Mouse (Mus musculus) midbrain, embryonic 12.5 days (tissue): Measurements from ENCODE around the gene Dnmt3a. TPM values are rescaled to one million over a fixed set of nuclear protein-coding genes. Genes with fewer than 3 reads are reported as not detected.
A peak's percentile ranks its signal among the peaks of the same experiment; 100 is the strongest.

Experiments used
- ATAC-seq: fragments of 200-750 bp; cut with Nextera tagmentation; 2 replicates; pipeline ENCODE4 v1.8.0; 2017; ENCODE audit warnings: low read depth, moderate TSS enrichment, moderate library complexity; ENCODE audit not compliant: low FRiP score
- H3K27ac ChIP-seq: fragments of 300-500 bp; sonication (generic); replicated peaks from 2 replicates; pipeline ENCODE4 v1.5.1; 2016; ENCODE audit warnings: mild to moderate bottlenecking
- H3K27me3 ChIP-seq: fragments of 300-500 bp; sonication (generic); 2 replicates; pipeline ENCODE4 v1.6.1; 2016; ENCODE audit warnings: mild to moderate bottlenecking
- H3K36me3 ChIP-seq: fragments of 300-500 bp; sonication (generic); 2 replicates; pipeline ENCODE4 v1.6.1; 2016
- H3K4me1 ChIP-seq: fragments of 300-500 bp; sonication (generic); 2 replicates; pipeline ENCODE4 v1.6.1; 2016
- H3K4me2 ChIP-seq: fragments of 300-500 bp; sonication (generic); replicated peaks from 2 replicates; pipeline ENCODE4 v1.6.1; 2016; ENCODE audit warnings: mild to moderate bottlenecking, moderate library complexity
- H3K4me3 ChIP-seq: fragments of 300-500 bp; sonication (generic); 2 replicates; pipeline ENCODE4 v1.5.1; 2016; ENCODE audit warnings: mild to moderate bottlenecking
- H3K9ac ChIP-seq: fragments of 300-500 bp; sonication (generic); replicated peaks from 2 replicates; pipeline ENCODE4 v1.6.1; 2016; ENCODE audit warnings: mild to moderate bottlenecking, moderate library complexity
- H3K9me3 ChIP-seq: fragments of 300-500 bp; sonication (generic); 2 replicates; pipeline ENCODE4 v1.6.1; 2016; ENCODE audit warnings: mild to moderate bottlenecking
- WGBS: fragments of 180-500 bp; shearing (Covaris S2); methylation state at CpG from one replicate; pipeline ENCODE4 v1.1.7; 2016; 5-methylcytosine and 5-hydroxymethylcytosine counted together
- polyA plus RNA-seq: library from polyadenylated mRNA; unstranded; fragments of >200 nt; fragmentation: Nextera tagmentation; extraction: Ambion mirVana; gene quantifications from 2 replicates; pipeline ENCODE4 v1.2.1, GENCODE M21; 2016

Dnmt3a gene
- polyA plus RNA-seq, 1 experiment from 2014 or later = 143 TPM

GRCm38 (mm10) chr12:3843918-3844317 is 38.1 kb downstream of the Dnmt3a start:
- Histone ChIP-seq H3K27me3 (no peaks in the 10 kb centered on the region), H3K27ac (0 out of 2 replicates have a peak overlapping the region, but pooled peaks have one; percentile 39), H3K9me3 (no peaks in the 10 kb centered on the region), H3K9ac (no peak overlapping the region), H3K4me2 (no peak overlapping the region), H3K36me3 (peaks cover 14% of the 10 kb centered on the region; the same call in 1 of the 2 replicates), H3K4me1 (peaks cover 19% of the 10 kb centered on the region), H3K4me3 (no peak overlapping the region)
- 35% methylated on average over 7 of the region's 7 CpGs for WGBS
- ATAC-seq = 0 out of 2 replicates have a peak, but pooled peaks have one; percentile 29

- 84% methylated on average over 5 of the region's 5 CpGs for WGBS
- ATAC-seq = no peak
Observed at GRCm38 (mm10) chr12:3844335-3844734, 38.5 kb downstream of the Dnmt3a start.

GRCm38 (mm10) chr12:3849481-3849880 is 43.7 kb downstream of the Dnmt3a start:
- Histone ChIP-seq H3K27ac (no peak overlapping the region), H3K4me2 (no peak overlapping the region), H3K4me1 (peaks cover 6% of the 10 kb centered on the region; the same call in 1 of the 2 replicates), H3K36me3 (peaks cover 12% of the 10 kb centered on the region; the same call in 1 of the 2 replicates), H3K4me3 (no peak overlapping the region), H3K9me3 (no peaks in the 10 kb centered on the region), H3K27me3 (no peaks in the 10 kb centered on the region), H3K9ac (no peak overlapping the region)
- ATAC-seq = no peak
- WGBS = 94% methylated on average over 13 of the region's 13 CpGs

More at GRCm38 (mm10) chr12:3844335-3844734, 38.5 kb downstream of the Dnmt3a start:
- Histone ChIP-seq H3K27me3 (no peaks in the 10 kb centered on the region), H3K4me2 (no peak overlapping the region), H3K27ac (no peak overlapping the region), H3K36me3 (peaks cover 14% of the 10 kb centered on the region; the same call in 1 of the 2 replicates), H3K9ac (no peak overlapping the region), H3K9me3 (no peaks in the 10 kb centered on the region), H3K4me3 (no peak overlapping the region), H3K4me1 (peaks cover 19% of the 10 kb centered on the region)

GRCm38 (mm10) chr12:3850165-3850564 is 44.4 kb downstream of the Dnmt3a start:
- no peaks in the 10 kb centered on the region for H3K9me3 ChIP-seq
- WGBS = 54% methylated on average over 5 of the region's 5 CpGs
- no peaks in the 10 kb centered on the region for H3K27me3 ChIP-seq
- ATAC-seq = no peak
- H3K27ac ChIP-seq = peak overlapping the region; percentile 42; the same call in 1 of the 2 replicates
- no peak overlapping the region for H3K9ac ChIP-seq
- no peak overlapping the region for H3K4me3 ChIP-seq
- H3K36me3 ChIP-seq = peaks cover 12% of the 10 kb centered on the region; the same call in 1 of the 2 replicates
- no peak overlapping the region for H3K4me2 ChIP-seq
- H3K4me1 ChIP-seq = peaks cover 5% of the 10 kb centered on the region; the same call in 1 of the 2 replicates

GRCm38 (mm10) chr12:3850731-3851130 is 44.9 kb downstream of the Dnmt3a start:
- Histone ChIP-seq H3K4me1 (peaks cover 5% of the 10 kb centered on the region; the same call in 1 of the 2 replicates), H3K4me3 (no peak overlapping the region), H3K27me3 (no peaks in the 10 kb centered on the region), H3K9me3 (no peaks in the 10 kb centered on the region), H3K36me3 (peaks cover 12% of the 10 kb centered on the region; the same call in 1 of the 2 replicates), H3K4me2 (no peak overlapping the region), H3K27ac (no peak overlapping the region), H3K9ac (no peak overlapping the region)
- no peak for ATAC-seq
- WGBS = 47% methylated on average over 6 of the region's 6 CpGs

- peaks cover 7% of the 10 kb centered on the region for H3K4me1 ChIP-seq
- no peak overlapping the region for H3K4me2 ChIP-seq
- no peaks in the 10 kb centered on the region for H3K27me3 ChIP-seq
- WGBS = 77% methylated on average over 4 of the region's 4 CpGs
- H3K36me3 ChIP-seq = peaks cover 12% of the 10 kb centered on the region; the same call in 1 of the 2 replicates
- no peaks in the 10 kb centered on the region for H3K9me3 ChIP-seq
- H3K27ac ChIP-seq = no peak overlapping the region
- ATAC-seq = no peak
- H3K4me3 ChIP-seq = no peak overlapping the region
- H3K9ac ChIP-seq = no peak overlapping the region
Observed at GRCm38 (mm10) chr12:3851179-3851578, 45.4 kb downstream of the Dnmt3a start.

GRCm38 (mm10) chr12:3852521-3852920 is 46.7 kb downstream of the Dnmt3a start:
- no peaks in the 10 kb centered on the region for H3K9me3 ChIP-seq
- H3K4me2 ChIP-seq = no peak overlapping the region
- H3K27ac ChIP-seq = no peak overlapping the region
- H3K4me3 ChIP-seq = no peak overlapping the region
- H3K4me1 ChIP-seq = peaks cover 8% of the 10 kb centered on the region
- no peak for ATAC-seq
- WGBS = 53% methylated on average over 5 of the region's 5 CpGs
- H3K36me3 ChIP-seq = peaks cover 17% of the 10 kb centered on the region; the same call in 1 of the 2 replicates
- H3K27me3 ChIP-seq = no peaks in the 10 kb centered on the region
- no peak overlapping the region for H3K9ac ChIP-seq

- no peak overlapping the region for H3K4me2 ChIP-seq
- no peaks in the 10 kb centered on the region for H3K9me3 ChIP-seq
- no peak overlapping the region for H3K4me3 ChIP-seq
- H3K27me3 ChIP-seq = no peaks in the 10 kb centered on the region
- H3K36me3 ChIP-seq = peaks cover 17% of the 10 kb centered on the region; the same call in 1 of the 2 replicates
- no peak overlapping the region for H3K9ac ChIP-seq
- ATAC-seq = no peak
- peaks cover 8% of the 10 kb centered on the region for H3K4me1 ChIP-seq
- WGBS = 80% methylated on average over 4 of the region's 4 CpGs
- no peak overlapping the region for H3K27ac ChIP-seq
Observed at GRCm38 (mm10) chr12:3854419-3854818, 48.6 kb downstream of the Dnmt3a start.

GRCm38 (mm10) chr12:3855762-3856501 is 50.1 kb downstream of the Dnmt3a start:
- 70% methylated on average over 7 of the region's 7 CpGs for WGBS
- no peak overlapping the region for H3K4me2 ChIP-seq
- H3K9me3 ChIP-seq = no peaks in the 10 kb centered on the region
- H3K4me1 ChIP-seq = peaks cover 3% of the 10 kb centered on the region; the same call in 1 of the 2 replicates
- no peak overlapping the region for H3K9ac ChIP-seq
- H3K27ac ChIP-seq = no peak overlapping the region
- no peaks in the 10 kb centered on the region for H3K27me3 ChIP-seq
- ATAC-seq = 0 out of 2 replicates have a peak, but pooled peaks have one; percentile 16
- H3K36me3 ChIP-seq = peaks cover 10% of the 10 kb centered on the region; the same call in 1 of the 2 replicates
- no peak overlapping the region for H3K4me3 ChIP-seq

- Histone ChIP-seq H3K27me3 (no peaks in the 10 kb centered on the region), H3K27ac (no peak overlapping the region), H3K4me1 (peaks cover 3% of the 10 kb centered on the region; the same call in 1 of the 2 replicates), H3K9me3 (no peaks in the 10 kb centered on the region), H3K4me3 (no peak overlapping the region), H3K36me3 (peaks cover 5% of the 10 kb centered on the region; the same call in 1 of the 2 replicates), H3K9ac (no peak overlapping the region), H3K4me2 (no peak overlapping the region)
- WGBS = 91% methylated on average over 2 of the region's 2 CpGs
- ATAC-seq = no peak
Observed at GRCm38 (mm10) chr12:3856748-3857147, 50.9 kb downstream of the Dnmt3a start.

- WGBS = 74% methylated on average over 3 of the region's 3 CpGs
- no peaks in the 10 kb centered on the region for H3K27me3 ChIP-seq
- ATAC-seq = no peak
- H3K27ac ChIP-seq = no peak overlapping the region
- peaks cover 5% of the 10 kb centered on the region; the same call in 1 of the 2 replicates for H3K36me3 ChIP-seq
- H3K4me1 ChIP-seq = peaks cover 3% of the 10 kb centered on the region; the same call in 1 of the 2 replicates
- H3K4me3 ChIP-seq = no peak overlapping the region
- H3K4me2 ChIP-seq = no peak overlapping the region
- H3K9me3 ChIP-seq = no peaks in the 10 kb centered on the region
- no peak overlapping the region for H3K9ac ChIP-seq
Observed at GRCm38 (mm10) chr12:3857231-3857630, 51.4 kb downstream of the Dnmt3a start.

GRCm38 (mm10) chr12:3857773-3858172 is 52.0 kb downstream of the Dnmt3a start:
- Histone ChIP-seq H3K4me3 (no peak overlapping the region), H3K27me3 (no peaks in the 10 kb centered on the region), H3K27ac (no peak overlapping the region), H3K9ac (no peak overlapping the region), H3K9me3 (no peaks in the 10 kb centered on the region), H3K4me2 (no peak overlapping the region), H3K4me1 (peaks cover 3% of the 10 kb centered on the region; the same call in 1 of the 2 replicates), H3K36me3 (peaks cover 5% of the 10 kb centered on the region; the same call in 1 of the 2 replicates)
- 89% methylated on average over 9 of the region's 9 CpGs for WGBS
- ATAC-seq = no peak
